Mouse (Mus musculus): ENCODE measurements around the gene Gm20662.

Gm20662 gene

DNA sequence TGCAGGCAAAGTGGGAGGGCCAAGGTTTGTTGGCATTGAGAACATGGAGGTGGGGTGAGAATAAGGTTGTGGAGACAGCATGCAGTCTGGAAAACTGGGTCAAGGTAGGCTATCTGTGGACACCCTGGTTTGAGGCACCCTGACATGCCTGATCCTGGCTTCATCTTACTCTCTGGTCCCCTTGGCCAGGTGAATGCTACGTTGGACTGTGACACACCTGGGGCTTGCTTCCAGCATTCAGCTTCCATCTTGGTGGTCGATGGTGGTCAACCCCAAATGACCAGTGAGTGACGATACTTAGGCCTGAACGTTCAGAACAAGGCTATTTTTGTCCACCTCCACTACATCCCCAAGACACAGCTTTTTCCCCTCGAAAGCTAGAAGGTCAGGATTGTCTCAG is at the start of gene Gm20662:
Gm20662 (plus strand) TSS at position 301 of the 400 bp plus-strand sequence.
- no peak for DNase-seq (ENCODE audit: low spot score)

DNA sequence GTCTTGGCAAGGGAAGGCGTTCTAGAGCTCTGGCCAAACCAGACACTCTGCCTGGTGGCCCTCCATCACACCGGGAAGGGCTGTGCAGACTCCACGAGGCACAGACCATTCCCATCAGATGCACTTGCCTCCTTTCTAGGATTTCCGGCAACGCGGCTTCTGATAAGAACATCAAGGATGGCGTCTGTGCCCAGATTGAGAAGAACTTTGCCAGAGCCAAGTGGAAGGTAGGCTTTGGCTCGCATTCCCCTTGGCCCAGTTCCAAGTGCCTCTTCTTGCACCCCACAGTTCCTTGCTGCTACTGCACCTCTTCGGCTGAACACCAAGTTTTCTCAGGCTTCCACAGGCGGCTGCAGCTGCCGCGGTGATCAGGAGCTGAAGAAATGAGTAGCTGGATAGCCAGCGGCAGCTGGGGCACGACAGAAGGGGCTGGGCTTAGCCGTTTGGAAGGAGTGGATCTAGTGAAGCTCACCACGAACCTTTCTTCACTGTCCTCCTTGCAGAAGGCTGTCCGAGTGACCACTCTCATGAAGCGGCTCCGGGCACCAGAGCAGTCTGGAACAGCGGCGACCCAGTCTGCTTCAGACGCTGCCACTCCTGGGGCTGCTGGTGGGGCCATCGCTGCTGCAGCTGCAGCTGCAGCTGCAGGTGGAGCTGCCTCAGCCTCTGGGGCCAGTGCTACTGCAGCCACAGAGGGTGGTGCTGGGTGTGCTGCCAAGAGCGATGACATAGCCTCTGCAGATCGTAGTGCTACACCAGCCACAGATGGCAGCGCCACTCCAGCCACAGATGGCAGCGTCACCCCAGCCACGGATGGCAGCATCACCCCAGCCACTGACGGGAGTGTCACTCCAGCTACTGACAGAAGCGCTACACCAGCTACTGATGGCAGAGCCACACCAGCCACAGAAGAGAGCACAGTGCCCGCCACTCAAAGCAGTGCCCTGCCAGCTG is 48.6 kb upstream of the Gm20662 start:
- no peak for DNase-seq (ENCODE audit: low spot score)

DNA sequence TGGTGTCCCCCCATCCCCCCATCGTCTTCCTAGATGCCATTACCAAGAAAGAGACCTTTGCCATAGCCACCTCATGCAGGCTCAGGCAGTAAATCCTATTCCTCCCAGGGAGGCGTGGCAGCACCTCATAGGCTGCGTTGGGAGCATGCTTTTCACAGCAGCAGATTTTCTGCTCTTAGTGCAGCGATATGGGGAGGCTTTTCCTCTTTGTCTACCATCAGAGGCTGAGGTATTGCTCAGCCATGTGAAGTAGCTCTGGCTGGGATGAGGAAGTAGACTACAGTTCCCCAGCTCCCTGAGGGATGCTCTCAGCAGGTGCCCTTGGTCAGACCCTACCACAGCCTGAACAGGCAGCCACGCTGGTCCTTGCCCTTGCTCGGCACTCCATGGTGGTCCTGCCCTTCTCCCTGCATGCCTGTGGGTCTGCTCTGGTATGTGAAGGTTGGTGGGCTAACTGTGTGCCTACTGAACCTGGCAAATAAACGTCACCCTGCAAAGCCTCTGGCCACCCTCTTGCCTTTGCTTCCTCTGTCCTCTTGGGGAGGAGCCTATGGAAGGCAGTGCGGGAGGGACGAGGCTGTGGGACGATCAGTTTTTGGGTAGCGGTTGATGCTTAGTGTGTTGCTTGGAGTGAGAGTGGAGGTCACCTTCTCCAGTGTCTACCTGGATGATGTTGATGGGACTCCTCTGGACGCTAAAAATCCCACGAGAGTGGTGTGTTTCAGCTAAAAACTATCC is 46.8 kb upstream of the Gm20662 start:
- no peak for DNase-seq (ENCODE audit: low spot score)

DNA sequence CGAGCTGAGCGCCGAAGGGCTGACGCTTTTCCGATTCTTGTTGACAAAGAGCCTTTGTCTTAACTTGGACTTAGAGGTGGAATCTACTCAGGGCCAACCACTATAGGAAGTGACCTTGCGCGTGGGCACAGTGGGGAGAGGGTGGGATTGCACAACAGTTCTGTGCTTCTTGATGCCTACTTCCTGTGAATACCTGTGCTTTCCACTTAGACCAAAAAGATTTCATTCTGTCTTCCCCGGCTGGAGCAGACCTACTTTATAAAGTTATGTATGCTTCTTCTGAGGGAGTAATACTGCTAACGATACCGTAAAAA is 46.3 kb upstream of the Gm20662 start, which contains the start of gene Traip:
Traip (plus strand) TSS at position 215 of the 314 bp plus-strand sequence.
- DNase-seq (ENCODE audit: low spot score) = no peak

DNA sequence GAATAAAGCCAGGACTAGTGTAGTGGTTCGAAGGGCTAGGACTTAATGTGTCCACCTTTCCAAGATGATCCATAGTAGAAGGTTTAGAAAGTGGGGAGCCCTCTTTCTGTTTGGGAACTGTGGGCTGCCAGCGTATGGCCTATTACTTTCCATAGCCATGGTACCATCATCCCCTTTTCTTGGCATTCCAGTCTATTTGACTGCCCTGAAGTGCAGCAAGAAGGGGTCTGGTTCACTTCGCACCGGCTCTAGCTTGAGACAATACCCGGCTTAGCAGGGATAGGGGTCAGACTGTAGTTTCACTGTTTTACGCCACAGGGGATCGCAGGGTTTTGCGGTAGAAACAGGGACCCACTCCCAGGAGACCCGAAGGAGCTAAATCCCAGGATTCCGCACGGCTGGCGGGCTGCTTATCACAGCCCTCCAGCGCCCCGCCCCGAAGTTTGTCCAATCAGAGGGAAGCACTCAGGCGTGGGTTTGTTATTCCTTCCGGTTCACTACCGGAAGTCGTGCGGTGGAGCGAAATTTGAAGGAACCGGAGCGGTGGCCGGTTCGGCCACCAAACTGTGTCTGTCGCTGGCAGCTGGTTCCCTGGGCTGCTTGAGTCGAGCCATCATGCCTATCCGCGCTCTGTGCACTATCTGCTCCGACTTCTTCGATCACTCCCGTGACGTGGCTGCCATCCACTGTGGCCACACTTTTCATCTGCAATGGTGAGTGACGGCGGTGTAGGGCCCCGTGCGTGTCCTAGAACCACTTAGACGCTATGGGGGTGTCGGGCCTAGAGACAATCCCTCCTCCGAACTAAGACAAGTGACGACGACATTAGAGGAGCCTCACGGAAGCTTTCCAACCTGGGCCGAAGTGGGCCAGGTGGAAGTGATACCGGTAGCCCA is 45.4 kb upstream of the Gm20662 start:
- peak; percentile 98 for DNase-seq (ENCODE audit: low spot score)

- no peak for DNase-seq (ENCODE audit: low spot score)
Measured at GRCm38 (mm10) chr9:107955613-107956289, 40.4 kb upstream of the Gm20662 start.

DNA sequence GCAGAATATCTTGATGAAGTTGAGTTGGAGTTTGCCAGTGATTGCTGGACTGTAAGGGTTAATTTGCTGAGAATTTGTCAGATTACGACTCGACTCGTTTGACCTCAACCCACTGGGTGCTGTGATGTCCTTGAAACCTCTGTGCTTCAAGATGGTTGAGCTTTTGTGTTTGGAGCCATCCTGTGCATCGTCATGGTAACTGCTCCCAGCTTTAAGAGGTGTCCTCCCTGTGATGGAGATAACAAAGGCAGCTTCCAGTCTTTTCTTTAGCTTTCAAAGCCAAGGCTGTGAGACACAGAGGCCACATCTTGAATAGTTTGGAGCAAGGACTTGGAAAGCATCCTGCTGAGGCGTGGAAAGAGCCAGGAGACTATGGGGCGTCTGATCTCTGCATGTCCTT is 39.0 kb upstream of the Gm20662 start:
- DNase-seq (ENCODE audit: low spot score) = no peak

GRCm38 (mm10) chr9:107959896-107960295 is 36.3 kb upstream of the Gm20662 start:
- DNase-seq (ENCODE audit: low spot score) = no peak

DNA sequence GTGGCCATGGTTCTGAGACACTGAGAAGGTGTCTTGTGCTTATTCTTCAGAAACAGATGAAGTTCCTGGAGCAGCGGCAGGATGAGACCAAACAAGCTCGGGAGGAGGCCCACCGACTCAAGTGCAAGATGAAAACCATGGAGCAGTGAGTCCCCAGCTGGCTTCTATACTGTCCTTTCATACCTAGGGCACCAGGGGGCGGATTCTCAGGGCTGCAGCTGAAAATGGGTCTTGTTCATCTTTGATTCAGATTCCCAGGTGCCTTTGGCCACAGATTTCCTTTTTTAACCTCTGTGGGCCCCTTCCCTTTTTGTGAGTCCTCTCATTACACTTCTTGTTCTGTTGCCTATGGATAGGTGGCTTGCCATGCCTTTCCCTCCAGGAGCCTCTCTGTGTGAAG is 35.2 kb upstream of the Gm20662 start:
- no peak for DNase-seq (ENCODE audit: low spot score)

DNA sequence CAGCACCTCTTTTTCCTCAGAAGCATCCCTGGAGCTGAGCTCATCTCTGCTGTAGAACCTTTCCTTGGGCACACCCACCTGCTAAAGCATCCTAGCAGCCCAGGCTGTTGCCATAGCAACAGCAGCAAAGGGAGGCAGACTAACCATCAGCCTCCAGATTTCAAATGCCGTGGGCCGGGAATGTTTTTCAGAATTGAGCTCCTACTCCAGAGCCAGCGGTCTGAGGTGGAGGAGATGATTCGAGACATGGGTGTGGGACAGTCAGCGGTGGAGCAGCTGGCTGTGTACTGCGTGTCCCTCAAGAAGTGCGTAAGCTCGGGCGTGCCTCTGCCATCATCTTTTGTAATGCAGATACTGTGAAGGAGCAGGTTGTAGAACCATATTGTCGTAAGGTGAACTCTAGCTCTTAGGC is 34.8 kb upstream of the Gm20662 start:
- DNase-seq (ENCODE audit: low spot score) = no peak

GRCm38 (mm10) chr9:107961881-107962280 is 34.3 kb upstream of the Gm20662 start:
- no peak for DNase-seq (ENCODE audit: low spot score)

GRCm38 (mm10) chr9:107962916-107963315 is 33.2 kb upstream of the Gm20662 start:
- no peak for DNase-seq (ENCODE audit: low spot score)

- peak; percentile 93 for DNase-seq (ENCODE audit: low spot score)
Measured at GRCm38 (mm10) chr9:107963700-107964099, 32.4 kb upstream of the Gm20662 start.

DNA sequence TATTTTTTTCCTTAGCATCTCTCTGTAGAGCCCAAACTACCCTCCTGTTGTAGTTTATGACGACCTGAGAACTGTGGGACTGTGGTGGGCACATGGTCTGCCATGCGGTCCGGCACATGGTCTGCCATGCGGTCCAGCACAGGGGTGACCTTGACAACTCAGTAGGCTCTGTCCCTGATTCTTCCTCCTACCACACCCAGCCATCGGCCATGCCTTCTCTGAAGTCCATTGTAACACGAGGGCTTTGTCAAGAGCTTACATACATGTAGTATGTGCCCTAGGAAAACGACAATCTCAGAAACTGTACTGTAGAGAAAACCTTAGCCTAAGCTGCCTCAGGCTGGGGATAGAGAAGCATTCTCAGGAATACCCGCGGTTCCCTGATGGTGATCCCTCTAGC is 31.5 kb upstream of the Gm20662 start:
- no peak for DNase-seq (ENCODE audit: low spot score)

DNA sequence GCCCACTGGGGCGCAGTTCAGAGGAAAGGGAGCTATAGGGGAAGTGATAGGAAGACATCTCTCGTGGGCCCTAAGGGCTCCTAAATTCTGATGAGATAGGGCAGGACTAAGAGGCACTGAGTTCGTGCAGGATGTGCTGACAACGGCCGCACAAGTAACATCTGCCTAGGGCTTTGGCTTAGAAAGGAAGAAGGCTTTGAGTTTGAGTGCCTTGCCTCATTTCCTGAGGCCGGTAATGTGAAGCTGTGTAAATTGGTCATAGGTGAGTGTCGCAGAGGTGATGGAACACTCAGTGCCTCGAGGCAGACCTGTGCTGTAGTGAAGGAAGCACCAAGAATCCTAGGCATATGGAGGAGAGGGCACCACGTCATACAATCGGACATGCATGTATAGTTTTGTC is 29.5 kb upstream of the Gm20662 start:
- DNase-seq (ENCODE audit: low spot score) = no peak

DNA sequence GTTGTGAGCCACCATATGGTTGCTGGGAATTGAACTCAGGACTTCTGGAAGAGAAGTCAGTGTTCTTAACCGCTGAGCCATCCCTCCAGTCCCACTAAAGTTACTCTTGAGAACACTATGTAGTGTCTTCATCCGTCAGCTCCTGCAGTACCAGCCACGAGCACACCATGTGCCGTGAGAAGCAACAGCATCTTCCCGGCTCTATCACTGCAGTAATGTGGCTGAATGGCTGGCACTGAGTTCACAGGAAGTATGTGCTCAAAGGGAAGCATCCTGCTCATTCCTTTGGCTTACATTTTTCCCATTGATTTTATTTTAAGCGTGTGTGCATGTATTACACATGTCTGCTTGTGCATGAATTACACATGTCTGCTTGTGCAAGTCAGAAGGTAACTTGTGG is 28.7 kb upstream of the Gm20662 start:
- no peak for DNase-seq (ENCODE audit: low spot score)

DNA sequence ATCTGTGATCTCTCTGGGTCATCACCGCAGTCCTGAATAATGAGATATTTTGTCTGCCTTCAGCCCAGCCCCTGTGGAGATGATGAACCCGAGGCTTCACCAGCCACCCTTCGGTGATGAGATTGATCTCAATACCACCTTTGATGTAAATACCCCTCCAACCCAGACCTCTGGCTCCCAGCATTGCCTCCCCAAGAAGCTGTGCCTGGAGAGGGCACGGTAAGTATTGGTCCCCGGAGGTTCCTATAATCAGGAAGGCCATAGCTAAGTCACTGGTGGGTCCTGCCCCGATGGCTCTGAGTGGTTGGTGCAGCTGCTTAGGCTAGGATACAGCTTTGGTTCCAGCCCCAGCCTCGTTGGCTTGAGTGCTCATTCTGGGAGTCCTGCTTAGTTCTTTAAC is 27.6 kb upstream of the Gm20662 start:
- DNase-seq (ENCODE audit: low spot score) = no peak

GRCm38 (mm10) chr9:107970311-107970710 is 25.8 kb upstream of the Gm20662 start:
- DNase-seq (ENCODE audit: low spot score) = no peak

- DNase-seq (ENCODE audit: low spot score) = no peak
Measured at GRCm38 (mm10) chr9:107971690-107972541, 24.2 kb upstream of the Gm20662 start.

DNA sequence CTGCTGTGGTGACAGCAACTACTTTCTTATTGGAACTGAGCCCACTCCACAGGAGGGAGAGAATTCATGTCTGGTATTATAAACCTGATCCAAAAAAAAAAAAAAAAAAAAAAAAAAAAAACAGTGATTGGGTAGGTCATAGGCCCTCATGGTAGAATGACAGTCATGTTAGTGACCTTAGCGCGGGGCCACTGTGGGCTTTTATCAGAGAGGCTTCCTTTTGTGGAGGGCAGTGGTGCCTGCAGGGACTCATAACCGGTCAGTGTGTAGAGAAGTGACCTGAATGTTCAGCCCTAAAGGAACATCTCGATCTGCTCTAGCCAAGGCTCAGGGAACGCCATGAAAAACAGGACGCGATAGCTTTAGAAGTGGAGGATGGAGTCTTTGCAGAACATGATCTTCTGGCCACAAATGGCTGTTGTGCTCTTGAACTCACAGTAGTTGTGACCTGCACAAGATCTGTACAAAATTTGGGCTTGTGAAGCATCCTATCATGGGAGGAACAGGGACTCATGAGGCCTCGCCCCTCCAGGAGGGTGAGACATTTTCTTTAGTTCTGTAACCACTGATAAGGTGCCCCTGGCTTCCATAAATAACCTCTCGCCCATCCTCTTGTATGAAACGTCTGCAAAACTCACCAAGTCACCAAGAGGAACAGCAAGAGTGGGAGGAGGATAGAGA is 21.5 kb upstream of the Gm20662 start:
- no peak for DNase-seq (ENCODE audit: low spot score)
